Mouse (Mus musculus) gastrocnemius, postnatal 4 days (tissue): ENCODE measurements at regions not wholly inside any gene's neighbourhood (a gene's known extent, or its start where the extent isn't known, plus 50 kb on each side); places are given as distances from the start of the nearest gene placed in this dataset.

Source experiments
- DNase-seq, 2 experiments: peaks; one replicate each; pipeline ENCODE4 v3.0.0; 2021 to 2022; ENCODE audit warnings: low spot score in 2 of 2, mixed read lengths in 2 of 2

DNA sequence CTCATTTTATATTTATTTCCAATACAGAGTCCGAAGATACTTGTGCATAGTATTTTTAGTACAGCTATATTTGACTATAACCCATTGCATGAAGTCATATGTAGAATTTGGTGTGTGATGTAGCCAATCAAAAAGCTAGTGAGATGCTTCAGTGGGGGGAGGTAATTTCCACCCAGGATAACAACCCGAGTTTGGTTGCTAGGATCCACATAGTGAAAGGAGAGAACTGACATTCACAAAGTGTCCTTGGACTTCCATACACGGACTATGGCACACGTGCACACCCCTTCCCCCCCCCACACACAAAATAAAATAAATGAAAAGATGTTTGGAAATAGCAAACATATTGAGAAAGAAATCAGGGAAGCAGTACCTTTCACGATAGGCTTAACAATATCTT, 137.2 kb downstream of the Gm815 start:
- no peak for DNase-seq

DNA sequence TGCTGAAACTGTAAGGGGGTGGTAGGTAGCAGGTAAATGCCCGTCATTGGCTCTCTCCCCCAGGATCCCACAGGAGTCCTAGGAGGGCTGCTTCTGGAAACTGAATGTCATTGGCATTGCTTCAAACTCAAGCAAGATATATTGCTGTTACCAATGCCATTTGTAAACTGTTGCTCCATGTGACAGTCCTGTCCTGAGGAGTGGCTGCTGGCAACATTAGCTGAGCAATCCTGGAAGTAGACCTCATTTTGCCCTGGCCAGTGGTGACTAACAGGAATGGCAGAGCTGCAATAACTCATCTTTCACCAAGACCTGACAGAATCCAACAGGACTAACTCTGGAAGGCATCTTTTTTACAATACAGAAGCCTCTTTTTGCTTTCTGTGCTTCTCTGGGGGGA, 143.2 kb downstream of the Gm815 start:
- DNase-seq = no peak

DNA sequence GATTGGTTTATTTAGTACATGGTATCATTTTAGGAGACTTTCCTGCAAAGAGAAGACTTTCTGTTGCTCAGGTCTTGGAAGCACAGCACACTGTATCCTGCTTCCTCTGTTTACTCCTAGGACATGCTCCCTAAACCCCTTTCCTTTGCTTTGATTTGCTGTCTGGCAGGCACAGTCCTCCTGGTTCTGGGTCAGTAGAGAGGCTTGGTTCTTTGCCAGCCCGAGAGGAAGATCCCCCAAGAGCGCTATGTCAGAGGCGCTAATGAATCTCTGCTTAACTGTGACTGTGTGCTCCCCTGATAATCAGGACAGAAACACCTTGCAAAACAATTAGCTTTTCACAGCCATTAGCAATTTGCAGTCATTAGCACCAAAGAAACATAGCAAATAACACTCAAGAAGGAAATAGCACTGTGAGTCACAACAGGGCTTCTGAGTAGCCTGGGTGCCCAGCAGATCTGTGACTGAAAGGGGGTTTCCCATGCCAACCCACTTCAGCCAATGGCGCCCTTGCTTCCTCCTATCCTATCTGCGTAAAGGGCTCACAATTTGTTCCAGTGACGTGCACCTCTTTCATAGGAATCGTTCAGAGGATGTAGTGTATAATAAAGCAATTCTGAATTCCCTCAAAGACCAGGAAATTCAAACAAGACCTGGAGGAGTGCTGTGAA, 145.5 kb downstream of the Gm815 start:
- no peak for DNase-seq

DNA sequence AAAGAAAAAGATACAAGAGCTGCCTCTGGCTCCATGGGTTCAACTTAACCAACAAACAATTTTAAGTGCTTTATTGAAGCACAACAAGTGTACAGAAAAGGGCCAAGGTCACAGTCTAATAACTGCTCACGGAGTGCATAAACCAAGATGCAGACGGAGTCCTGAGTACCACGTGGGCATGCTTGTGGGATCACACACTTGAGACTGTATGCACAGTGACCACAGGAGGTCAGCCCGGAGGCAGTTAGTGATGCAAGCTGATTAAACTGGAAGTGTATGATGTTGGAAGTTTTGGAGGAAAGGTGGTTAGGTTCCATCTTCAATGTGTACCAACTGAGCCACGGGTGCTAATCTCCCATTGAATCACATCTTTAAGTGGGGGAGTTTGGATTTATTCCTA, 146.9 kb downstream of the Gm815 start:
- DNase-seq = no peak

DNA sequence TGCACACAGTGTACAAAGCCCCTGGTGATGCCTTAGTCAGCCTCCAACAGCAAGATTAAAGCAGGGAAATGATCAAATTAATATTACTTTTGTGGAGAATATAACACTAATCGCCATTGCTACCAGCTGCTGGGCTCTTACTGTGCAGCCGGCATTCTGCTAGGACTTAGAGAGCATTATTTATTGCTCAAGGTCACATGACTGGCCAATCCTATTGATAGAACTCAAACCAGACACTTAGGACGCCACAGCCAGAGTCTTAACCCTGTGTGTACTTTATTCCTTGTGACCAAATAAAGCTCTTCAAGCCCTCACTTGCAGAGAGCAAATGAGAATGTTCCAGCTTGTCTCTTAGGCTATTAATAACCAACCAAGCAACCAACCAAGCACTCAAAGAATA, 152.6 kb downstream of the Gm815 start:
- DNase-seq = no peak

DNA sequence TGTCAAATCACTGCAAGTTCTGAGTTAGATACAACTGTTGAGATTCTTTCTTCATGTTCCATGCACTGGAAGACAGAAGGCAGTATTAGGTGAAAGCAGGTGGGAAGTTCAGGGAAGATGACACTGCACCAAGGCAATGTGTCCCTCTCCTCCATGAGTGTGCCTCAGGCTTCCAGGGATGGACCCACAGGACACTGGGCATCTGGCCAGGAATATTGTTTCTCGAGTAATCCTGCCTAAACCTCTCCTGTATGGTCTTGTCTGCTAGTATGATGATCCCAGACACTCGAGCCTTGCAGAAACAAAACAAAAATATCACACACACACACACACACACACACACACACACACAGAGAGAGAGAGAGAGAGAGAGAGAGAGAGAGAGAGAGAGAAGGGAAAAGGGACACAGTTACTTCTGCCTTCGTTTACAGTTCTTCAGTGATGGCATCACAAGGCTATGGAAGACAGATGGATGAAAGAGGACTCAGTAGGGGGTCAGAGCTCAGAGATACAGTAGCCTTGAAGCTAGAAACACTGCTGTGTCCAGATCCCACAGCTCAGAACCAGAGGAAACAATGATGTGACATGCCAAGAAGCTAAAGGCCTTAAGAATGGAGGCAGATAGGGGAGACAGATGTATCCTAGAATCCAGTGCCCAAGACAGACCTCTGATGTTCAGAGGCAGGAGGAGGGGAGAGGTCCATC, 154.8 kb downstream of the Gm815 start:
- DNase-seq = no peak

DNA sequence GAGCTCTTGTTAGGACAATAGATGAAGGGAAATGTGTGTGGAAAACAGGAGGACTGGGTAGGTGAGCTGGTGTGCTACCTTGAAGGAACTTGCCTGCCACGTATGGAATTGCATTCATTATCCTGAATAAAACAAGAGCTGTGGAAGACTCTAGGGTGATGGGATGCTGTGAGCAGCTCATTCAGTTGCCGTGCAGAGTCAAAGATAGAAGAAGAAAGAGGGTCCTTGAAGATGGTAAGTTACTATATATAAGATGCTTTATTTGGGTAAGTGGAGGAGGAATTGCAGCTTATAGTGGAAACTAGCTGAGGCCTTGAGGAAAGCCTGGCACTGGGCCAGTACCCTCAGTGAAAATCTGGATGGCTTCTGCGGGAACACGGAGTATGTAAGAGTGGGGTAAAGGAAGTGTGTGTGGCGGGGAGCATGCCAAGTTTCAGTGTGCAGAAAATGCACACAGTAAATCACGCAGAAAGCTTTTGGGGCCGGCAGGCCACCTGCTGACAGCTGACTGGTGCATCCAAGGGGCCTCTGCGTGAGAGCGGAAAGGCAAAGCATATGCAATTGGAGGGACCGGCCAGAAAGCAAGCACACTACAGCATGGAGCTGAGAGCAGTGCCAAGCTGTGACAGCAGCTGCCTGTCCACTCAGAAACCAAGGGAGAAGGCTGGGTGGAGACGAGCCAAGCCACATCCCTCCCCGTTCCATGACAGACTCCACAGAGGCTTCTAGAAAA, 149.7 kb upstream of the Vldlr start:
- peak; percentile 26 to 66 for DNase-seq

DNA sequence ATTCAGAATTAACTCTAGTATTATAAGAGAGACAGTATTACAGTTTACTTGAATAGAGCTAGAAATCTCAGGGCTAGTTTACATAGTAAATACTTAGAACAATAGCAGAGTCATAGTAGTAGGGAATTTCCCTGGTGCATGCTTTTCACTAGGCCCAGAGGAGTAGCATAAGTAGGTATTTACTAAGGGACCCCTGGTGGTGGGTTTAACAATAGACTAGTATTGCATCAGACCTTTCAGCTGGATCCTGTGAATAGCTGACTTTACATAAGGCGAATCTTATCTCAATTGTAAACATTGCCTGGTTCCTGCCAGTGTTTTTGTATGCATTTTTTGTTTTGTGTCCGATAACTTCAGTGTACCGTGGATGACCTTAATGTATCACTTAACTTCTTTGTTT, 143.0 kb upstream of the Vldlr start:
- DNase-seq = no peak

DNA sequence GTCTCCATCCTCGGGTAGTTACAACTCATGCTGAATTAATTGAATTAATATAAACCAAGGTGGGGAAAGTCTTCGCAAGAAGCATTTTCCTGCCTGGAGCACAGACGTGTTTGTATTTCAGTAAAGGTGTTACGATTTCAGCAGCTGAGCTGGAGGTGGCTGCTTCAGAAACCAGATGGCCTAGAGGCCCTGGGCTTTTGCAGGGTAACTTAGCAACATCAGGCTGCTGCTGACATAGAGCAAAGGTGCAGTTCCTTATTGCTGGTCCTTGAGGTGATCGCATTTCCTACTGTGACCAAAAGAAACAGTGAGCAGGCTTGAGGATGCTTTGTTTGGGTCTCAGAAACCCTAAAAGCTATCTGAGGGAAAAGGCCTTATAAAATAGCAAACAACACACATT, 141.3 kb upstream of the Vldlr start:
- DNase-seq = no peak

DNA sequence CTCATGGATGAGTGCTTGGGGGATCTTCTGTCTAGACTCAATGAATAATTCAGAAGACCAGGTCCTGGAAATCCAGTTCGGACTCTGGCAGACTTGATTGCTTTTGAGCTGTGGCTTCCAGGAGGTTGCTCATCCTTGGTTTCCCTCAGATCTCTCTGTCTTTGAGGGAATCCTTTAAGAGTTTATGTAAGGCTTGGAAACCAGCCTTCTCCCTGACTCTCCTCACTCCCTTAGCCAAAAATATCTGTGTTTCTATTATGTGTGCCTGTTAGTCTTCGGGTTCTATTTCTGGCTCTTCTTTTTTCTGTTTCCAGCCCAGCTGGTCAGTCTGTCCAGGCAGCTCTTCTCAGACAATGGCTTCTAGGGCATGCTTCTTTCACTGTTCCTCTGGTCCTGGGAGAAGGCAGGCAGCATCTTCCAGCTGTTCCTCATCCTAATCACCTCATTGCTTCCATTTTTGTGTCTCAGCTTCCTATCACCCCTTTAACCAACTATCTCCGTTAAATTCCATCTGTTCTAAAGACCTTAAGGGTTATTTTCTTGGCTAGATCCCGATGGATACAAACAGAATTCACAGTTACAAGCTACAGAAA, 139.3 kb upstream of the Vldlr start:
- no peak for DNase-seq

DNA sequence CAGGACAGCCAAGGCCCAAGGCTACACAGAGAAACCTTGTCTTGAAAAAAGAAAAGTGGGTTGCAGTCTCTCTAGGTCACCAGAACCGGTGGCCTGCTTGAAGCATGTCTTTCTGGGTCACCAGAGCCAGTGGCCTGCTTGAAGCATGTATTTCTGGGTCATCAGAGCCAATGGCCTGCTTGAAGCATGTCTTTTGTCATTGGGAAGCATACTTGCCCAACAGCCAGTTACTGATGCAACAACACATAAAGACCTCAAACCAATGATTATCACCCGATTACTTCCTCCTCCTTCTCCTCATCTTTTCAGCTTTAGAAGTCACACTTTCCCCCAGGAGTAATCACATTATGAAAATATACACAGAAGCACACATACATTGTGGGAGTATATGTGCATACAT, 128.9 kb upstream of the Vldlr start:
- DNase-seq = no peak

DNA sequence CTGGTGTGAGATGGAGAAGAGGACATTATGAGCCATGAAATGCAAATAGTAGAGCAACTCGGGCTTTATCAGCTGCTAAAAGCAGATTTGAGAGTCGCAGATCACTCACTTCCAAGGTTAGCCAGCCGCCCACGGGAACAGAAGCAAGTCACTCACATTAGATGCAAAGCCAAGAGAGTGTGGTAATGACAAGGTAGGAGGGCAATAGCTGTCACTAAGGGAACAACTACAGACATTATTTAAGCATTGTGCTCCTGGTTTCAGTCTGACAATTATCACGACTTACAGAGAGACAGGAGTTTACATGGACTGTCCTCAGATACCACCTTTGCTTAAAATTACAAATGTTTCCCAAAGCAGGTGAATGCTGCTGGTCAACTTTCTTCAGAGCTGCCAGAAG, 128.5 kb upstream of the Vldlr start:
- DNase-seq = no peak

DNA sequence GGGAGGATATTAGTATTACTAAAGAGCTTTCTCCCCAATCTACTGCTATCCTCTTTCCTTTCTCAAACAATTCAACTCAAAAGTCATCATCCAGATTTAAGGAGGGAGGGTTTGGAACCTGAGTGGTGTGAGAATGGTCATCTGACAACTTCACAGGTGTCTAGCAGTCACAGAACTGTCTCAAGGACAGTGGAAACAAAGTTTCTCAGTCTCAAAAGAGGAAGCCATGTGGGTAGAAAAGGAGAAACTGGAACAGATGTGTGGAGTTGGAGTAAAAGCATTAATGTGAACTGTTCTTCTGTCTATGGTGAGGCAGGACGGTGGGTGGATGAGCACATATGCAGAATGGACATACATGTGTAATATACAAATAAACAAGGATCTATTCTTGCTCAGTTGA, 127.2 kb upstream of the Vldlr start:
- DNase-seq = no peak

DNA sequence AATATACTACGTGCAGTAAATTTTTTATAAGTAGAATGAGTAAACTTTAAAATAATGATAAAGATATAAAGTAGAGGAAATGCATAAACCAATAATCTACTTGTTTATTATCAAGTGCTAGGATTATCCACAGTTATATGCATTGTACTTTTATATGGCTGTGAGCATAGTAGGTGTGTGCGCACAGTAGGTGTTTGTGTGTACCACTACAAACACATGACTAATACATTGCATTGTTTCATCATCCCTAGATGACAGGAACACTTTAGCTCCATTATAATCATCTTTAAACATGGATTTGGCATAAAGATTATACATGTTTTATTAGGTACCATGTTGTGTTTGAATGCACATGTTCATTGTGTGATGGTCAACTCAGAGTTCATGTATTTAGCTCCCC, 124.7 kb upstream of the Vldlr start:
- no peak for DNase-seq

DNA sequence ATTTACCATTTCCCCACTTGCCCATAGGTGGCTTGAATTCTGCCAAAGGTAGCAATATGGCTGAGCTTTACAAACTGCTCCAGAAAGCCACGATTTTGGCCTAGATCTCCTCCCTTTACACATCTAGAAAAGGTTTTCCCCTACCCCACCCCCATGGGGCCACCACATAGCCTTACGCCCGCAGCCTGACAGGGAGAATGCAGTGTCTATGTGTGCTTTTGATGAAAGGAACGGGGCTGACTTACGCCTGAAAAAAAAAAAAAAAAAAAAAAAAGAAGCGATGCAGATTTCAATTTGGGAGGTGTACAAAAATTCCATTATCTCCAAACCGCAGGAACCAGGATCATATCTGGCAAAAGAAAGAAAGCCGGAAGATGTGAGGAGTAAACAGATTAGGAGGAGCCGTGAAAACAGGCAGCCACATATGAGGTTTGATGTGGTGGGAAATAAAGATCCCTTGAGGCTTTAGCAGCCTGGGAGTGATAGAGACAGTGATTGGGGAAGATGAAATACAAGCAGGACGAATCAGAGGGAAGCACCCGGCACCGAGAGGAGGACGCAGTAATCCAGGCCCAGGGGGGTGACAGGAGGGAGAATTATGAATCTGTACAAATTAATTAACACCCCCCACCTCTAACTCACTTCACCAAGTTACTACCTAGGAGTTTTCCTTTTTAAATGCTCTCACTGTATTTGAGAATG, 121.4 kb upstream of the Vldlr start:
- DNase-seq = no peak

DNA sequence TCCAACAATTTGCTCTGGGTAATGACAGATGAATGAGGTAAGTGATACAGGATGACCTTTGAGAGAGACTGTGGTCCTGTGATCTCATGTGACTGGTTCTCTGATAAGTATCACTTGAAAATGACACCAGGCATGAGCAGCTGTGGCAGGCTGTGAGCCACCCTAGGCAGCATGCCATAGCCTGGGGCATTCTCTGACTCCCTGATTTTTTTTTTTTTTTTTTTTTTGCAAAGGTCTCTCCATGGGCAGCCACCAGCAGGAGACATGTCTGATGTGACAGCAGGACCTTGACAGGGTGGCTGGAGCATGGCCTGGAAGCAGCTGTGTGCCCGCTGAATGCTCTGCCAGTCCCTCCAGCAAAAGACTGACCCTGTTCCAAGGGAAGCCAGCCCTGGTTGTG, 116.4 kb upstream of the Vldlr start:
- peak in 1 of 2 experiments; percentile 25 for DNase-seq

DNA sequence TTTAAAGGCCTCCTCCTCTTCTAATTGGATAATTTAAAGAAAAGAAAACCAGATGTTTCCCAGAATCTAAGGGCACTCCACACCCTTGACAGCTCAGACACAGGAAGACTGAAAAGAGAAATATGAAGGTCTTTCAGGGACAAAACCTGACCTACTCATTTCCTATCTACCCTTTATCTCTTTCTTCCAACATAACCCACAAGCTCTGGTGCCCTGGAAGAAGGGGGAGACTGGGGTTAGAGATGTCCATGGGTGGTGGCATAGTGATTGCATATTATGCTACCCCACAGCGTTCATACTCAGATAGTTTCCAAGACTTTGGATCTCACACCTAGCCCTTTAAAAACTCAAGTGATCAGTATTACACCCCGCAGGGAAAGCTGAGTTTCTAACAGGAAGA, 105.8 kb upstream of the Vldlr start:
- no peak for DNase-seq

DNA sequence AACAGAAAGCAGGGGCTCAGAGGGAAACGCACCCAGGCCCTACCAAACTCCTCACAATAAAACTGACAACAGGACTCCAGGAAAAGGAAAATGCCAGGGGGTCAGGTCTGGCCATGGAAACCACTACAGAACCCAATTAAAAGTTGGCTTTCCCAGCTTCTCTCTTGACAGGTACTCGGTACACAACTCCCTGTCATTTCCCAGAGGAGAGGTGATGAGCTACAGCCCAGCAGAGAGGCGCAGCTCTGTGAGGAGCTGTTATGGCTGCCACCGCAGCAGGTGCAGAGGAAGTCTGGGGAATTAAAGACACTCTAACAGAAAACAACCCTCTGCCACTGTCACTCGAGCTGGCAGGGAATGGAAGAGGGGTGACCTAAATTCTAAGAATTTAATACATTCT, 95.4 kb upstream of the Vldlr start:
- no peak for DNase-seq

DNA sequence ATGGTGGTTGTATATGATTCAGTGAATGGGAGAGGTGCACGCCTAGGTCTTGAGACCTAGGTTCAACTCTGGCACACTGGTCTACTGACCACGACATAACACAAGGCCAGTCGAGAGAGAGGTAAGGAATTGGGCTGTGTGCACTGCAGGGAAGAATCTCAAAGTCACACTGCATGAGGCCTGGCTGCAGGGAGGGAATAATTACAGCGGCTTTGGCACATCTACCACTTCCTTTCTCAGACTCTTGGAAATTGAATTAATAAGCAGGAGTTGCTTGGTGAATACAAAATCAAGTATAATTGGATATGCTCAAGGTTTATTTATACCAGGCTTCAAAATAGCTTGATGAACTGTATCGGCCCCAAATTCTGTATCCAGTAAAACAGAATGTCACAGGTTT, 93.9 kb upstream of the Vldlr start:
- DNase-seq = no peak

DNA sequence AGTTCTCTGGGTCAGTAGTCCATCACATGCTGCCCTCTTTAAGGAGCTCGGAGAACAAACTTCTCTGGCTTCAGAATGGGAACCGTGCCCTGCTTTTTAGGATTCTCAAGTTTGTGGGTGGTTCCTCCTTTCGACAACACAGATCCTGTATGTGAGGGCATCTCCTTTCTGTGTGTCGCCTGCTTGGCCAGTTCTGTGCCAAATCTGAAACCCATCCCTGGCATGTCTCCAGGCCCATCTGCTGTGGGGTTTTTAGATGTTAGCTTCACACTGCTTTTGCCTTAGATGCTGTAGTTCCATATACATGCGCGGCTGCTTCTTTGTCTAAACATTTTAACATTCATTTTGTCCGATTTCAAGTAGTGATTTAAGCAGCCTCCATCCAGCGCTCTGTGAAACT, 93.0 kb upstream of the Vldlr start:
- DNase-seq = peak in 1 of 2 experiments; percentile 27

DNA sequence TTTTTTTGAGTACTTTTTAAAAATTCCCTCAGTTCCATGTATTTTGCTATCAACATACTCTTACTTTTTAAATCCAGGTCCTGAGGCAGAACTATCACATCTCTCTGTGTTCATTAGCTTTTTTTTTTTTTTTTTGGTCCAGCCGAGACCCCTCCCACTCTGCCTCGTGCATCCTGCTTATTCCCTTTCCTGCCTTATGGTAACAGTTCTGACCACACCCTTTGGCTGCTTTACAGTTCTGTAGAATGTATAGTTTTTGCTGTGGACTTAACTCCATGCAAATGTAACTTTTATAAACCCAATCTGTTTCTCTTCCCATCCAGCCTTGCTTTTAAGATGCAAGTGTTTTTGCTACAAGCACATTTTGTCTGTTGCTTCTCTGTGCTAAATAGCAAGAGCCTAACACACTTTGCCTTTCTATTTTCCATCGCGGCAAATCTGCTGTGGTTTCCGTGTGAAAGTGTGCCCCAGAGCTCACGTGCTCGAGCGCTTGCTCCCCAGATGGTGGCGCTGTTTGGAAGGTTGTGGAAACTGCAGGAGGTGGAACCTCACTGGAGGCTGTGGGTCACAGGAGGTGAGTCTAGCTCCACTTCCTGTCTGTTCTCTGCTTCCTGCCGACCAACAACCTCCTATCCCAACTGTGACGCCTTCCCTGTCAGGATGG, 92.3 kb upstream of the Vldlr start:
- peak in 1 of 2 experiments; percentile 53 for DNase-seq
